Mouse (Mus musculus) kidney, postnatal 4 days (tissue): ENCODE measurements around the gene Prodh2.
"Not testable (repeated sequence)": the region's sequence is repeated elsewhere in the genome, so short reads cannot be mapped to it uniquely, and the experiment has no call there.

ENCODE experiments used
- DNase-seq, 2 experiments: peaks; one replicate each; pipeline ENCODE4 v3.0.0; 2021; ENCODE audit warnings: mixed read lengths in 2 of 2

Prodh2 gene

GRCm38 (mm10) chr7:30493401-30493931 is at the start of gene Prodh2:
Gene Prodh2, plus strand, starts transcription at chr7:30493622.
- peak; percentile 42 to 59 for DNase-seq

- no peak for DNase-seq
These were observed 49.7 kb upstream of the Prodh2 start for GRCm38 (mm10) chr7:30443696-30444095.

GRCm38 (mm10) chr7:30444154-30444970 is 49.1 kb upstream of the Prodh2 start:
- peak; percentile 71 to 78 for DNase-seq

- peak; percentile 73 to 81 for DNase-seq
These were observed 48.3 kb upstream of the Prodh2 start, which contains the start of gene Aplp1 for GRCm38 (mm10) chr7:30444971-30445751. Gene Aplp1, minus strand, starts transcription at chr7:30445535.

GRCm38 (mm10) chr7:30450241-30450640 is 43.2 kb upstream of the Prodh2 start:
- DNase-seq, result no peak

GRCm38 (mm10) chr7:30453327-30453726 is 40.1 kb upstream of the Prodh2 start:
- no peak for DNase-seq

GRCm38 (mm10) chr7:30453766-30454165 is 39.7 kb upstream of the Prodh2 start:
- DNase-seq, result peak; percentile 80 to 84

- DNase-seq, result peak in 1 of 2 experiments; percentile 29
These were observed 39.2 kb upstream of the Prodh2 start for GRCm38 (mm10) chr7:30454259-30454658.

GRCm38 (mm10) chr7:30456487-30456886 is 36.9 kb upstream of the Prodh2 start:
- DNase-seq, result no peak

- DNase-seq, result peak; percentile 23 to 46
These were observed 36.4 kb upstream of the Prodh2 start for GRCm38 (mm10) chr7:30456911-30457628.

GRCm38 (mm10) chr7:30457629-30458330 is 35.6 kb upstream of the Prodh2 start, which contains the start of the genes Kirrel2 and Nphs1:
Gene Kirrel2, minus strand, starts transcription at chr7:30457690.
Gene Nphs1, plus strand, starts transcription at chr7:30458315.
- peak; percentile 61 to 75 for DNase-seq

GRCm38 (mm10) chr7:30459484-30459883 is 33.9 kb upstream of the Prodh2 start:
- peak; percentile 41 to 67 for DNase-seq

- DNase-seq, result no peak
These were observed 29.9 kb upstream of the Prodh2 start for GRCm38 (mm10) chr7:30463568-30463967.

GRCm38 (mm10) chr7:30463996-30464395 is 29.4 kb upstream of the Prodh2 start:
- DNase-seq, result no peak

GRCm38 (mm10) chr7:30464816-30465300 is 28.6 kb upstream of the Prodh2 start:
- no peak for DNase-seq

- DNase-seq, result peak; percentile 76 to 77
These were observed 21.0 kb upstream of the Prodh2 start for GRCm38 (mm10) chr7:30472411-30472810.

- no peak for DNase-seq
These were observed 18.4 kb upstream of the Prodh2 start for GRCm38 (mm10) chr7:30474999-30475398.

- DNase-seq, result not testable (repeated sequence)
These were observed 17.3 kb upstream of the Prodh2 start for GRCm38 (mm10) chr7:30476136-30476535.

GRCm38 (mm10) chr7:30477415-30478381 is 15.7 kb upstream of the Prodh2 start:
- peak; percentile 71 to 82 for DNase-seq

- peak; percentile 74 to 75 for DNase-seq
These were observed 9.2 kb upstream of the Prodh2 start for GRCm38 (mm10) chr7:30484250-30484649.
